Mouse (Mus musculus): ENCODE data around the gene Cyp4v3. TPM values are rescaled to one million over a fixed set of nuclear protein-coding genes. Genes with fewer than 3 reads are reported as not detected.

Gene Cyp4v3
- polyA plus RNA-seq, 1 experiment from 2014 or later = 0.76 TPM

DNA sequence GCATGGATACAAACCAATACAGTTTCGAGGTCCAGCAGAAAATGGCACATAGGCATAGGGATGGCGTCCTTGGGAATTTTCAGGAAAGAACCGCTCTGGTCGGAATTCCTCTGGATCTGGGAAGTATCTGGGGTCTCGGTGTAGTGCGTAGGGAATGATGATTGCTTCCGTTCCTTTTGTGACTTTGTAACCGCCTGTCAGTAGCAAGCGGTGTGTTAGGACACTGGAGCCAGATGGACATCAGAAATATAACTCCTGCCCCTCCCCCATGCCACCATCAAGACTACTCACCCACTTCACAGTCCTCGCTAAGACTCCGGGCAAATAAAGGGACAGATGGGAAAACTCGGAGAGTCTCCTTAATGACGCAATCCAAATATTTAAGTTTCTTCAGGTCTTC is 24.6 kb downstream of the Cyp4v3 start, which contains the start of gene Gm45753:
Gm45753 (minus strand) TSS at position 101 of the 400 bp plus-strand sequence.
- ATAC-seq (ENCODE audit: insufficient number of reproducible peaks, insufficient read depth, low FRiP score, low read depth) = no peak

DNA sequence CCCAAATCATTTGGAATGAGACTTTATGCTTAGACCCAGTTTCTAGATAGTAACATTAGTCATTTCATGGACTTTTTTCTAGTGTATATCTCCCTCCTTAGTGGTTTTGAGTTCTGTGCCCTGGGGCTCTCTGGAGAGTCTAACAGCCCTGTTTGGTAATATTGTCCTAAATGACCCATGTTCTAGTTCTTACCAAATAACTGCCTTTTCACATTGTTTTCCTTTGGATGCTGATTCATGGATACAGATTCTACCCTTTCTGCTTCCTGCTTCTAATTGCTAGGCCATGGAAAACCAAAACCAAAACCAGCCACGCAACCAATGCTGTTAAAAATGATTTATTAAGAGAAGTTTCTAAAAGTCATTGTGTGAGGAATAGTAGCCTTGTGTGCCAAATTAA is 27.5 kb downstream of the Cyp4v3 start:
- no peak overlapping the region for H3K9ac ChIP-seq (ENCODE audit: low read length)
- no peak for ATAC-seq (ENCODE audit: insufficient number of reproducible peaks, insufficient read depth, low FRiP score, low read depth)
- H3K27me3 ChIP-seq (ENCODE audit: control insufficient read depth, insufficient read depth, low read length) = no peaks in the 10 kb centered on the region
- 92% methylated on average over 1 of the region's 1 CpGs for WGBS
- no peaks in the 10 kb centered on the region for H3K4me1 ChIP-seq (ENCODE audit: control insufficient read depth in 2 of 2, insufficient read depth in 2 of 2, low read length in 2 of 2)
- H3K27ac ChIP-seq (replicated peaks in 1 of 2; ENCODE audit: control insufficient read depth in 1 of 2, insufficient read depth in 1 of 2, low read depth in 2 of 2, low read length in 2 of 2) = no peak overlapping the region
- no peak overlapping the region for H3K4me3 ChIP-seq (ENCODE audit: control insufficient read depth in 1 of 2, insufficient read depth in 1 of 2, low read depth in 1 of 2, low read length in 2 of 2)
- no peaks in the 10 kb centered on the region for H3K36me3 ChIP-seq (ENCODE audit: control insufficient read depth, insufficient read depth, low read length)
- no peak overlapping the region for H3K4me2 ChIP-seq (ENCODE audit: low read length)
- no peaks in the 10 kb centered on the region for H3K9me3 ChIP-seq (ENCODE audit: control insufficient read depth, low read length)

More for the DNA sequence above, 24.6 kb downstream of the Cyp4v3 start, which contains the start of gene Gm45753:
- Histone ChIP-seq H3K9me3 (ENCODE audit: control insufficient read depth, low read length) (no peaks in the 10 kb centered on the region), H3K4me2 (ENCODE audit: low read length) (no peak within 1 kb of the TSS), H3K4me1 (ENCODE audit: control insufficient read depth in 2 of 2, insufficient read depth in 2 of 2, low read length in 2 of 2) (no peaks in the 10 kb centered on the region), H3K4me3 (ENCODE audit: control insufficient read depth in 1 of 2, insufficient read depth in 1 of 2, low read depth in 1 of 2, low read length in 2 of 2) (no peak within 1 kb of the TSS), H3K27ac (replicated peaks in 1 of 2; ENCODE audit: control insufficient read depth in 1 of 2, insufficient read depth in 1 of 2, low read depth in 2 of 2, low read length in 2 of 2) (no peak within 1 kb of the TSS), H3K27me3 (ENCODE audit: control insufficient read depth, insufficient read depth, low read length) (no peaks in the 10 kb centered on the region), H3K36me3 (ENCODE audit: control insufficient read depth, insufficient read depth, low read length) (no peaks in the 10 kb centered on the region), H3K9ac (ENCODE audit: low read length) (no peak within 1 kb of the TSS)
- 86% methylated on average over 13 of the region's 13 CpGs for WGBS

DNA sequence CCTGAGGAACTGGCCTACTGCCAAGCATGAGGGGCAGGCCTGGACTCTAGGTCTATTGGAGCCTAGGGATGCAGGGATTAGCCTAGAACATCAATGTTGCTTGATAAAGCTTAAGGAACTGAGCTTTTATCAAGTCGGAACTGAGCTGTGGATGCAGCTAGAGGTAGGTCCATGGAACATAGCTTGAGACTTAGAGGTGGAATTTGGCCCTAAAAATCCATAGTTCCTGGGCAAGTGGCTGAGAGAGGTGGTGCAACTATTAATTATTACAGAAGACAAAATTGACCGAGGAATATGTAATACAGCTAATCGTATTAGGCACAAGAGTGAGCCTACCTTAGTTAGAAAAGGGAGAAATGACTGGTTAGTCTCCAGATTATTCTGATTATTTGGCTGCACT is 28.7 kb downstream of the Cyp4v3 start:
- H3K27me3 ChIP-seq (ENCODE audit: control insufficient read depth, insufficient read depth, low read length) = no peaks in the 10 kb centered on the region
- no peak overlapping the region for H3K27ac ChIP-seq (replicated peaks in 1 of 2; ENCODE audit: control insufficient read depth in 1 of 2, insufficient read depth in 1 of 2, low read depth in 2 of 2, low read length in 2 of 2)
- H3K9me3 ChIP-seq (ENCODE audit: control insufficient read depth, low read length) = no peaks in the 10 kb centered on the region
- no peaks in the 10 kb centered on the region for H3K4me1 ChIP-seq (ENCODE audit: control insufficient read depth in 2 of 2, insufficient read depth in 2 of 2, low read length in 2 of 2)
- H3K36me3 ChIP-seq (ENCODE audit: control insufficient read depth, insufficient read depth, low read length) = no peaks in the 10 kb centered on the region
- no peak overlapping the region for H3K9ac ChIP-seq (ENCODE audit: low read length)
- no peak overlapping the region for H3K4me3 ChIP-seq (ENCODE audit: control insufficient read depth in 1 of 2, insufficient read depth in 1 of 2, low read depth in 1 of 2, low read length in 2 of 2)
- no peak for ATAC-seq (ENCODE audit: insufficient number of reproducible peaks, insufficient read depth, low FRiP score, low read depth)
- H3K4me2 ChIP-seq (ENCODE audit: low read length) = no peak overlapping the region
- WGBS = 79% methylated on average over 3 of the region's 3 CpGs

DNA sequence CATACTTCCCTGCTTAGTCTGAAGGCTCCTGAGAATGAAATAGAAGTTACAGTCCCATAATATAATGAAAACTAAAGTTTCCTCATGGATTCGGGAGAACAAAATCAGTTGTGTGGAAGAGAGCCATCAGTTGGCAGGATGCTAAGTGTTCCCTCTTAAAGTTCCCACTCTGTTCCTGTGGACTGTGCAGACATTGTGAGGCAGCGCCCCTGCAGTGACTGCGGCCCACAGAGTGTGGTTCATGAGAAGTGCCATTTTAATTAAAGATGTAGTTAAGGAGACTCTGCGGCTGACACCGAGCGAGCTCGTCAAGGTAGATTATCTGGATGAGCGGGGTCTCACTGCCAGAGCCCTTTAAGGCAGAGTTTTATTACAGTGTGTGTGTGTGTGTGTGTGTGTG is 30.6 kb downstream of the Cyp4v3 start:
- Histone ChIP-seq H3K4me1 (ENCODE audit: control insufficient read depth in 2 of 2, insufficient read depth in 2 of 2, low read length in 2 of 2) (no peaks in the 10 kb centered on the region), H3K4me2 (ENCODE audit: low read length) (no peak overlapping the region), H3K9ac (ENCODE audit: low read length) (no peak overlapping the region), H3K27ac (replicated peaks in 1 of 2; ENCODE audit: control insufficient read depth in 1 of 2, insufficient read depth in 1 of 2, low read depth in 2 of 2, low read length in 2 of 2) (no peak overlapping the region), H3K36me3 (ENCODE audit: control insufficient read depth, insufficient read depth, low read length) (no peaks in the 10 kb centered on the region), H3K27me3 (ENCODE audit: control insufficient read depth, insufficient read depth, low read length) (no peaks in the 10 kb centered on the region), H3K4me3 (ENCODE audit: control insufficient read depth in 1 of 2, insufficient read depth in 1 of 2, low read depth in 1 of 2, low read length in 2 of 2) (no peak overlapping the region), H3K9me3 (ENCODE audit: control insufficient read depth, low read length) (no peaks in the 10 kb centered on the region)
- no peak for ATAC-seq (ENCODE audit: insufficient number of reproducible peaks, insufficient read depth, low FRiP score, low read depth)
- 85% methylated on average over 8 of the region's 8 CpGs for WGBS

DNA sequence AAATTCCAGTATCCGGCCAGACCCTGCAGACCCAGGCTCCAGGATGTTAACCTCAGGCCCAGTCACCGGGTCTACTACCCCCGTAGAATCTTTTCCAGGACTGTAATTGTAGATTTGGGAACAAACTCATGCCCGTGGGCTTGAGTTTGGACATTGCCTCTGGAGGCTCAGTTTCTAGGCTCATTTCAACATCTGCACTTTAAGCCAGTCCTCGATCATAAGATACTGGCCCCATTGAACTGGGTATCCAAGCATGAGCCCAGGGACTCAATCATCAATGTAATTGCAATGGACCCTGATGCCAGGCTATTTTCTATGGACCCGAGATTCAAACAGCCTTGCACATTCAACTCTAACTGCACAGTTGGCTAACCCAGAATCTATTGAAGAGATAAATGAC is 37.7 kb downstream of the Cyp4v3 start:
- Histone ChIP-seq H3K36me3 (ENCODE audit: control insufficient read depth, insufficient read depth, low read length) (no peaks in the 10 kb centered on the region), H3K4me2 (ENCODE audit: low read length) (no peak overlapping the region), H3K4me1 (ENCODE audit: control insufficient read depth in 2 of 2, insufficient read depth in 2 of 2, low read length in 2 of 2) (no peaks in the 10 kb centered on the region), H3K9me3 (ENCODE audit: control insufficient read depth, low read length) (no peaks in the 10 kb centered on the region), H3K27ac (replicated peaks in 1 of 2; ENCODE audit: control insufficient read depth in 1 of 2, insufficient read depth in 1 of 2, low read depth in 2 of 2, low read length in 2 of 2) (no peak overlapping the region), H3K27me3 (ENCODE audit: control insufficient read depth, insufficient read depth, low read length) (no peaks in the 10 kb centered on the region), H3K9ac (ENCODE audit: low read length) (no peak overlapping the region), H3K4me3 (ENCODE audit: control insufficient read depth in 1 of 2, insufficient read depth in 1 of 2, low read depth in 1 of 2, low read length in 2 of 2) (no peak overlapping the region)
- 78% methylated on average over 6 of the region's 6 CpGs for WGBS
- ATAC-seq (ENCODE audit: insufficient number of reproducible peaks, insufficient read depth, low FRiP score, low read depth) = no peak

DNA sequence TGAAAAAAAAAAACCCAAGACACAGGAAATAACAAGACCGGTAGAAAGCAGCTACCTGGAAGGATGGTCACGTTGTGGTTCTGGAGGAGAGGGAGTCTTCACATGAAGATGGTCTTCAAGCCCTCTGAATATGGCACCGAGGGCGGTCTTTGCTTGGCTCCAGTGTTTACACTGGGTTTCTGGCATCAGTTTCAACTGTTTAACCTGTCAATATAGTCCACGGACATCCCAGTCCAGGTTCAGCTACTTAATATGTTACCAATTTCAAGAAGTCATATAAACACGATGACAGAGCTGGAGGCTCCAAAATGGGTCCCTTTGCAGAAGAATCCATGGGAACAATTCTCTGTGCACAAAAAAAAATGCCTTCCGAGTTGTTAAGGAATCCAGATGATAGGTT is 38.3 kb downstream of the Cyp4v3 start, which contains the start of gene Klkb1:
Klkb1 (minus strand) TSS at position 173 of the 400 bp plus-strand sequence.
- Histone ChIP-seq H3K4me1 (ENCODE audit: control insufficient read depth in 2 of 2, insufficient read depth in 2 of 2, low read length in 2 of 2) (no peaks in the 10 kb centered on the region), H3K4me3 (ENCODE audit: control insufficient read depth in 1 of 2, insufficient read depth in 1 of 2, low read depth in 1 of 2, low read length in 2 of 2) (no peak within 1 kb of the TSS), H3K9ac (ENCODE audit: low read length) (no peak within 1 kb of the TSS), H3K36me3 (ENCODE audit: control insufficient read depth, insufficient read depth, low read length) (no peaks in the 10 kb centered on the region), H3K27ac (replicated peaks in 1 of 2; ENCODE audit: control insufficient read depth in 1 of 2, insufficient read depth in 1 of 2, low read depth in 2 of 2, low read length in 2 of 2) (no peak within 1 kb of the TSS), H3K27me3 (ENCODE audit: control insufficient read depth, insufficient read depth, low read length) (no peaks in the 10 kb centered on the region), H3K4me2 (ENCODE audit: low read length) (no peak within 1 kb of the TSS), H3K9me3 (ENCODE audit: control insufficient read depth, low read length) (no peaks in the 10 kb centered on the region)
- ATAC-seq (ENCODE audit: insufficient number of reproducible peaks, insufficient read depth, low FRiP score, low read depth) = no peak
- WGBS = 85% methylated on average over 7 of the region's 7 CpGs

DNA sequence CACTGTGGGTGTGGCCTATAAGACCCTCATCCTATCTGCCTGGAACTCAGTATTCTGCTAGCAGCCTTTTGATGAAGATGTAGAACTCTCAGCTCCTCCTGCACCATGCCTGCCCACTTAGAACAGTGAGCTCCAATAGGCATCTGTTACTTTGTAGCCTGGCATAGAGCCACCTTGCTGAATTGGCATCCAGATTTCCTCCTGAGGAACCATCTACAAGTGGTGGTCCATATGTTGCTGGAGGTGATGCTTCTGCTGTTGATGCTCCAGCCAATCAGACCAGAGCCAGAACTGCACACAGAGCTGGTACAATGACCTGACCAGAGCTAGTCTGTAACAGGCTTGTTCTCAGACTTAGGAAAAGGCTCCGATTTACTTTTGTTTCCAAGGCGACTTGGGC is 41.2 kb downstream of the Cyp4v3 start:
- 85% methylated on average over 2 of the region's 2 CpGs for WGBS

DNA sequence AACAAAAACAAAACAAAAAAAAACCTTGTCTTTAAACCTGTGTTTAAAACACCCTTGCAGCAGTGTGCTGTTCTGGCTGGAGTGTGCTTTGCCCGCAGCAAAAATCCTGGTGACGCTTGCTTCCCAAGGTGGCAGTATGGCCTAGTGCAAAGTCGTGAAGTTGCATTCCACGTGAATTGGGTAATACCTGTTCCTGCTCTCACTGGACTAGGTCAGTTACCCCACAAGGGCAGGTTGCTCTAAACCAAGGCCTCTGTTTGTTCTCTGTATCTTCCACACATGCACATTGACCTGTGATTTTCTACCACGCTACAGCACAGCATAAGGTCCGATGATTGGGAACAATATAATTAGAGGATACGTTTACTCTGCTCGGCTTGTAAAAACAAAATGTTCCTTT is 51.4 kb downstream of the Cyp4v3 start:
- peaks cover 0 to 2% of the 10 kb centered on the region in 2 experiments; a peak in 1 of 4 replicates for H3K4me1 ChIP-seq (ENCODE audit: control insufficient read depth in 2 of 2, insufficient read depth in 2 of 2, low read length in 2 of 2)
- no peaks in the 10 kb centered on the region for H3K36me3 ChIP-seq (ENCODE audit: control insufficient read depth, insufficient read depth, low read length)
- H3K9ac ChIP-seq (ENCODE audit: low read length) = no peak overlapping the region
- no peak for ATAC-seq (ENCODE audit: insufficient number of reproducible peaks, insufficient read depth, low FRiP score, low read depth)
- no peaks in the 10 kb centered on the region for H3K27me3 ChIP-seq (ENCODE audit: control insufficient read depth, insufficient read depth, low read length)
- no peak overlapping the region for H3K4me2 ChIP-seq (ENCODE audit: low read length)
- 75% methylated on average over 8 of the region's 8 CpGs for WGBS
- H3K27ac ChIP-seq (replicated peaks in 1 of 2; ENCODE audit: control insufficient read depth in 1 of 2, insufficient read depth in 1 of 2, low read depth in 2 of 2, low read length in 2 of 2) = no peak overlapping the region
- H3K9me3 ChIP-seq (ENCODE audit: control insufficient read depth, low read length) = no peaks in the 10 kb centered on the region
- H3K4me3 ChIP-seq (ENCODE audit: control insufficient read depth in 1 of 2, insufficient read depth in 1 of 2, low read depth in 1 of 2, low read length in 2 of 2) = no peak overlapping the region

More for the DNA sequence above, 41.2 kb downstream of the Cyp4v3 start:
- no peak for ATAC-seq (ENCODE audit: insufficient number of reproducible peaks, insufficient read depth, low FRiP score, low read depth)
- Histone ChIP-seq H3K9me3 (ENCODE audit: control insufficient read depth, low read length) (no peaks in the 10 kb centered on the region), H3K27me3 (ENCODE audit: control insufficient read depth, insufficient read depth, low read length) (no peaks in the 10 kb centered on the region), H3K4me1 (ENCODE audit: control insufficient read depth in 2 of 2, insufficient read depth in 2 of 2, low read length in 2 of 2) (no peaks in the 10 kb centered on the region), H3K4me3 (ENCODE audit: control insufficient read depth in 1 of 2, insufficient read depth in 1 of 2, low read depth in 1 of 2, low read length in 2 of 2) (no peak overlapping the region), H3K27ac (replicated peaks in 1 of 2; ENCODE audit: control insufficient read depth in 1 of 2, insufficient read depth in 1 of 2, low read depth in 2 of 2, low read length in 2 of 2) (no peak overlapping the region), H3K4me2 (ENCODE audit: low read length) (no peak overlapping the region), H3K36me3 (ENCODE audit: control insufficient read depth, insufficient read depth, low read length) (no peaks in the 10 kb centered on the region), H3K9ac (ENCODE audit: low read length) (no peak overlapping the region)

Measured in heart, embryonic 14.5 days (tissue).